Mouse (Mus musculus) CH12.LX (cell line): ENCODE results near the gene Klhdc8b. TPM values are rescaled to one million over a fixed set of nuclear protein-coding genes. Genes with fewer than 3 reads are reported as not detected.

ENCODE experiments used
- DNase-seq: peaks from one replicate; pipeline ENCODE4 v3.0.0-alpha.2; 2013; ENCODE audit errors: extremely low read depth
- H3K27ac ChIP-seq: 2 replicates; pipeline ENCODE4 v1.5.1; 2012; ENCODE audit warnings: low read depth, mild to moderate bottlenecking, control low read depth, moderate library complexity; ENCODE audit not compliant: insufficient read depth
- H3K27me3 ChIP-seq: replicated peaks from 2 replicates; pipeline ENCODE3; 2012; ENCODE audit warnings: inconsistent platforms
- H3K36me3 ChIP-seq, 2 experiments: replicated peaks in 1 of 2; 2 replicates each; pipeline versions ENCODE3 to v1.6.1; 2012; ENCODE audit warnings: inconsistent platforms in 1 of 2, low read length in 1 of 2, mild to moderate bottlenecking in 1 of 2, mixed read lengths in 1 of 2, moderate library complexity in 1 of 2; ENCODE audit not compliant: control insufficient read depth in 1 of 2, insufficient read depth in 1 of 2
- H3K4me1 ChIP-seq, 2 experiments: 2 replicates each; pipeline ENCODE4 v1.6.1; 2012; ENCODE audit warnings: inconsistent platforms in 1 of 2, moderate library complexity in 1 of 2; ENCODE audit not compliant: insufficient read depth in 2 of 2, control insufficient read depth in 1 of 2
- H3K4me2 ChIP-seq: 2 replicates; pipeline ENCODE4 v1.6.1; 2012; ENCODE audit warnings: low read depth, mild to moderate bottlenecking, control low read depth; ENCODE audit not compliant: poor library complexity, insufficient read depth, severe bottlenecking
- H3K4me3 ChIP-seq, 3 experiments: fragments of 150-350 bp in 1 of 3; sonication (generic) in 1 of 3; replicated peaks in 1 of 3; 2 replicates each; pipeline versions ENCODE3 to v1.5.1; 2011 to 2012; ENCODE audit warnings: low read depth in 2 of 3, low read length in 2 of 3, mild to moderate bottlenecking in 2 of 3, moderate library complexity in 2 of 3, control low read depth in 1 of 3, improper control_type of control experiment in 1 of 3, inconsistent platforms in 1 of 3, mixed read lengths in 1 of 3; ENCODE audit not compliant: poor library complexity in 1 of 3
- H3K79me2 ChIP-seq: replicated peaks from 2 replicates; pipeline ENCODE4 v1.6.1; 2012; ENCODE audit warnings: mild to moderate bottlenecking, moderate library complexity; ENCODE audit not compliant: control insufficient read depth, poor library complexity, insufficient read depth, severe bottlenecking; ENCODE audit errors: extremely low read depth
- H3K9ac ChIP-seq: 2 replicates; pipeline ENCODE4 v1.6.1; 2012; ENCODE audit warnings: low read depth, mild to moderate bottlenecking, control low read depth, moderate library complexity; ENCODE audit not compliant: insufficient read depth
- H3K9me3 ChIP-seq: replicated peaks from 2 replicates; pipeline ENCODE3; 2012; ENCODE audit warnings: low read length, inconsistent platforms, mixed read lengths
- BHLHE40 ChIP-seq: IDR thresholded peaks from 2 replicates; pipeline ENCODE4 v1.6.1; 2011; ENCODE audit warnings: mild to moderate bottlenecking, low read depth, low read length, improper control_type of control experiment
- CHD2 ChIP-seq: IDR thresholded peaks from 2 replicates; pipeline ENCODE4 v1.6.1; 2011; ENCODE audit warnings: low read length, improper control_type of control experiment
- CTCF ChIP-seq, 2 experiments: IDR thresholded peaks in 1 of 2; conservative IDR thresholded peaks in 1 of 2; 2 replicates each; pipeline ENCODE4 v1.5.1; 2011 to 2012; ENCODE audit warnings: low read depth in 2 of 2, low read length in 2 of 2, improper control_type of control experiment in 1 of 2, inconsistent platforms in 1 of 2, mild to moderate bottlenecking in 1 of 2, moderate library complexity in 1 of 2
- E2F4 ChIP-seq: IDR thresholded peaks from 2 replicates; pipeline ENCODE4 v1.6.1; 2011; ENCODE audit warnings: low read depth, low read length, improper control_type of control experiment; ENCODE audit not compliant: insufficient replicate concordance
- ELF1 ChIP-seq: IDR thresholded peaks from 2 replicates; pipeline ENCODE4 v1.6.1; 2014; ENCODE audit warnings: low read depth, mild to moderate bottlenecking, inconsistent platforms, low read length, improper control_type of control experiment
- ETS1 ChIP-seq: conservative IDR thresholded peaks from 2 replicates; pipeline ENCODE4 v1.6.1; 2012; ENCODE audit warnings: low read depth, mild to moderate bottlenecking, inconsistent platforms, low read length, improper control_type of control experiment, moderate library complexity
- GABPA ChIP-seq: IDR thresholded peaks from 2 replicates; pipeline ENCODE4 v1.6.1; 2012; ENCODE audit warnings: low read depth, low read length, improper control_type of control experiment, inconsistent platforms; ENCODE audit not compliant: insufficient replicate concordance
- JUN ChIP-seq: IDR thresholded peaks from 2 replicates; pipeline ENCODE4 v1.6.1; 2011; ENCODE audit warnings: low read depth, mild to moderate bottlenecking, low read length, improper control_type of control experiment, moderate library complexity; ENCODE audit not compliant: insufficient read depth
- JUND ChIP-seq: conservative IDR thresholded peaks from 2 replicates; pipeline ENCODE4 v1.6.1; 2011; ENCODE audit warnings: low read depth, low read length, improper control_type of control experiment
- KAT2A ChIP-seq: IDR thresholded peaks from 2 replicates; pipeline ENCODE4 v1.6.1; 2012; ENCODE audit warnings: low read length, improper control_type of control experiment, inconsistent platforms; ENCODE audit not compliant: insufficient replicate concordance
- MAZ ChIP-seq: IDR thresholded peaks from 2 replicates; pipeline ENCODE4 v1.6.1; 2012; ENCODE audit warnings: low read depth, mild to moderate bottlenecking, inconsistent platforms, low read length, improper control_type of control experiment, moderate library complexity
- MYC ChIP-seq: IDR thresholded peaks from 2 replicates; pipeline ENCODE4 v1.6.1; 2011; ENCODE audit warnings: low read depth, mild to moderate bottlenecking, improper control_type of control experiment, low read length
- NELFE ChIP-seq: IDR thresholded peaks from 2 replicates; pipeline ENCODE4 v1.6.1; 2011; ENCODE audit warnings: low read depth, low read length, improper control_type of control experiment
- NRF1 ChIP-seq: IDR thresholded peaks from 2 replicates; pipeline ENCODE4 v1.6.1; 2014; ENCODE audit warnings: low read depth, mild to moderate bottlenecking, inconsistent platforms, low read length, improper control_type of control experiment, moderate library complexity
- PAX5 ChIP-seq: IDR thresholded peaks from 2 replicates; pipeline ENCODE4 v1.6.1; 2012; ENCODE audit warnings: low read length, inconsistent platforms, mixed read lengths
- POLR2A ChIP-seq: IDR thresholded peaks from 2 replicates; pipeline ENCODE4 v1.6.1; 2011; ENCODE audit warnings: low read depth, mild to moderate bottlenecking, improper control_type of control experiment, low read length
- RAD21 ChIP-seq: IDR thresholded peaks from 2 replicates; pipeline ENCODE4 v1.6.1; 2011; ENCODE audit warnings: low read depth, mild to moderate bottlenecking, low read length, improper control_type of control experiment, moderate library complexity
- SMC3 ChIP-seq: IDR thresholded peaks from 2 replicates; pipeline ENCODE4 v1.6.1; 2011; ENCODE audit warnings: low read depth, low read length, improper control_type of control experiment
- TBP ChIP-seq: conservative IDR thresholded peaks from 2 replicates; pipeline ENCODE4 v1.6.1; 2011; ENCODE audit warnings: low read depth, low read length, improper control_type of control experiment
- UBTF ChIP-seq: IDR thresholded peaks from 2 replicates; pipeline ENCODE4 v1.6.1; 2012; ENCODE audit warnings: low read depth, mild to moderate bottlenecking, inconsistent platforms, low read length, improper control_type of control experiment, moderate library complexity
- USF1 ChIP-seq: IDR thresholded peaks from 2 replicates; pipeline ENCODE4 v1.6.1; 2014; ENCODE audit warnings: low read depth, mild to moderate bottlenecking, inconsistent platforms, low read length, improper control_type of control experiment
- ZC3H11A ChIP-seq: IDR thresholded peaks from 2 replicates; pipeline ENCODE4 v1.6.1; 2012; ENCODE audit warnings: low read depth, mild to moderate bottlenecking, inconsistent platforms, low read length, improper control_type of control experiment
- ZKSCAN1 ChIP-seq: IDR thresholded peaks from 2 replicates; pipeline ENCODE4 v1.6.1; 2012; ENCODE audit warnings: low read depth, inconsistent platforms, low read length, improper control_type of control experiment, borderline replicate concordance
- dilution Hi-C: fragments of 300-500 bp; cut with MboI; formaldehyde crosslinking; loops from 2 replicates; pipeline ENCODE4 v1.14.3; 2020; ENCODE audit warnings: low sequenced_read_pairs; ENCODE audit not compliant: extremely low pct_unique_long_range_greater_than_20kb, extremely low pct_ligation_motif_present
- in situ Hi-C: fragments of 300-500 bp; cut with MboI; formaldehyde crosslinking; loops from 3 replicates; pipeline ENCODE4 v1.14.3; 2019; ENCODE audit warnings: low sequenced_read_pairs, low pct_ligation_motif_present, low pct_unique_long_range_greater_than_20kb, mixed read lengths
- polyA plus RNA-seq: library from polyadenylated mRNA; unstranded; fragments of >175 nt; gene quantifications from 2 replicates; pipeline ENCODE4 v1.2.1, GENCODE M21; 2012; ENCODE audit warnings: low read depth; ENCODE audit not compliant: insufficient read length
- total RNA-seq, 2 experiments: library from RNA; depleted of rRNA; stranded (reverse); fragments of 300-350 nt in 1 of 2; fragments of >200 nt in 1 of 2; gene quantifications; 2 replicates each; pipeline ENCODE4 v1.2.3; 2012 to 2014

Gene Klhdc8b
- total and polyA plus RNA-seq, 3 experiments = 1.9 to 5.2 (median 3.5) TPM

- in situ Hi-C loops = no loop called here
- Histone ChIP-seq H3K79me2 (peaks cover 4% of the 10 kb centered on the region), H3K4me1 (peaks cover 4 to 23% of the 10 kb centered on the region in 2 experiments; a peak in 3 of 4 replicates)
- no peak for TF ChIP-seq ZC3H11A
- TF ChIP-seq PAX5 = no peak
- no peak for TF ChIP-seq MYC
- TF ChIP-seq POLR2A = no peak
- TF ChIP-seq MAZ = no peak
- TF ChIP-seq, all 38 proteins: peak for 0
- Histone ChIP-seq H3K36me3 (no peaks in the 10 kb centered on the region), H3K27ac (no peak overlapping the region), H3K27me3 (peaks cover 9% of the 10 kb centered on the region), H3K4me2 (no peak overlapping the region), H3K9me3 (no peaks in the 10 kb centered on the region), H3K4me3 (no peak overlapping the region), H3K9ac (no peak overlapping the region)
- dilution Hi-C loops = no loop called here
- no peak for DNase-seq
These were observed 5.4 kb downstream of the Klhdc8b start for GRCm38 (mm10) chr9:108455747-108456571.

- no peaks in the 10 kb centered on the region for H3K36me3 ChIP-seq
- H3K79me2 ChIP-seq = no peaks in the 10 kb centered on the region
- no peak overlapping the region for H3K27ac ChIP-seq
- H3K9me3 ChIP-seq = no peaks in the 10 kb centered on the region
- no peak for DNase-seq
- no peak overlapping the region for H3K4me2 ChIP-seq
- dilution Hi-C loops = no loop called here
- no peak overlapping the region for H3K4me3 ChIP-seq
- no peak overlapping the region for H3K9ac ChIP-seq
- in situ Hi-C loops = no loop called here
- H3K27me3 ChIP-seq = peaks cover 9% of the 10 kb centered on the region
- peaks cover 0 to 14% of the 10 kb centered on the region in 2 experiments; a peak in 3 of 4 replicates for H3K4me1 ChIP-seq
- TF ChIP-seq ELF1 = no peak
- TF ChIP-seq JUN = no peak
These were observed 7.0 kb downstream of the Klhdc8b start for GRCm38 (mm10) chr9:108454429-108454828.

- Histone ChIP-seq H3K79me2 (no peaks in the 10 kb centered on the region), H3K9me3 (no peaks in the 10 kb centered on the region), H3K4me1 (peaks cover 0 to 13% of the 10 kb centered on the region in 2 experiments; a peak in 3 of 4 replicates), H3K4me2 (no peak overlapping the region), H3K4me3 (no peak overlapping the region), H3K27me3 (peaks cover 9% of the 10 kb centered on the region), H3K9ac (no peak overlapping the region), H3K36me3 (no peaks in the 10 kb centered on the region), H3K27ac (no peak overlapping the region)
- TF ChIP-seq USF1 (no peak), BHLHE40 (no peak), UBTF (no peak), SMC3 (no peak), NELFE (no peak), JUND (no peak), RAD21 (no peak), ELF1 (no peak), ETS1 (no peak), ZKSCAN1 (no peak), E2F4 (no peak), NRF1 (no peak), CTCF (conservative IDR thresholded peaks at IDR 0.05 in 1 of 2, IDR thresholded peaks at IDR 0.05 in 1 of 2; ENCODE audit: low read depth in 2 of 2, low read length in 2 of 2) (no peak), GABPA (no peak), CHD2 (no peak), TBP (no peak), KAT2A (no peak)
- dilution Hi-C loops (no loop called here), in situ Hi-C loops (no loop called here)
- DNase-seq = no peak
These were observed 7.9 kb downstream of the Klhdc8b start for GRCm38 (mm10) chr9:108453458-108453857.
